Mouse (Mus musculus) embryonic facial prominence, embryonic 12.5 days (tissue): ENCODE results near the gene Prickle1. TPM values are rescaled to one million over a fixed set of nuclear protein-coding genes. Genes with fewer than 3 reads are reported as not detected.

ENCODE experiments used
- ATAC-seq: fragments of 200-750 bp; cut with Nextera tagmentation; 2 replicates; pipeline ENCODE4 v1.8.0; 2017; ENCODE audit not compliant: insufficient number of reproducible peaks, insufficient read depth, low FRiP score, low TSS enrichment
- H3K27ac ChIP-seq: fragments of 300-500 bp; sonication (generic); 2 replicates; pipeline ENCODE4 v1.5.1; 2016; ENCODE audit warnings: mild to moderate bottlenecking
- H3K27me3 ChIP-seq: fragments of 300-500 bp; sonication (generic); 2 replicates; pipeline ENCODE4 v1.6.1; 2016; ENCODE audit warnings: mild to moderate bottlenecking, moderate library complexity
- H3K36me3 ChIP-seq: fragments of 300-500 bp; sonication (generic); 2 replicates; pipeline ENCODE4 v1.6.1; 2016; ENCODE audit warnings: mild to moderate bottlenecking
- H3K4me1 ChIP-seq: fragments of 300-500 bp; sonication (generic); 2 replicates; pipeline ENCODE4 v1.6.1; 2016
- H3K4me2 ChIP-seq: fragments of 300-500 bp; sonication (generic); replicated peaks from 2 replicates; pipeline ENCODE4 v1.6.1; 2016; ENCODE audit warnings: mild to moderate bottlenecking, moderate library complexity
- H3K4me3 ChIP-seq: fragments of 300-500 bp; sonication (generic); 2 replicates; pipeline ENCODE4 v1.5.1; 2016; ENCODE audit warnings: mild to moderate bottlenecking
- H3K9ac ChIP-seq: fragments of 300-500 bp; sonication (generic); 2 replicates; pipeline ENCODE4 v1.6.1; 2016; ENCODE audit warnings: mild to moderate bottlenecking, moderate library complexity
- H3K9me3 ChIP-seq: fragments of 300-500 bp; sonication (generic); 2 replicates; pipeline ENCODE4 v1.6.1; 2016; ENCODE audit warnings: mild to moderate bottlenecking, moderate library complexity
- WGBS: fragments of 180-500 bp; shearing (Covaris S2); methylation state at CpG from one replicate; pipeline ENCODE4 v1.1.7; 2016; 5-methylcytosine and 5-hydroxymethylcytosine counted together
- polyA plus RNA-seq: library from polyadenylated mRNA; unstranded; fragments of >200 nt; fragmentation: Nextera tagmentation; extraction: Ambion mirVana; gene quantifications from 2 replicates; pipeline ENCODE4 v1.2.1, GENCODE M21; 2016

Gene Prickle1
- polyA plus RNA-seq, 1 experiment from 2014 or later, result 51.8 TPM

- Histone ChIP-seq H3K36me3 (0 out of 2 replicates have a peak, but pooled peaks cover 4% of the 10 kb centered on the region), H3K4me1 (peaks cover 11% of the 10 kb centered on the region), H3K4me3 (no peak overlapping the region), H3K4me2 (no peak overlapping the region), H3K9ac (no peak overlapping the region), H3K27me3 (no peaks in the 10 kb centered on the region), H3K9me3 (no peaks in the 10 kb centered on the region), H3K27ac (no peak overlapping the region)
- WGBS, result 84% methylated on average over 11 of the region's 11 CpGs
- ATAC-seq, result no peak
Measured at GRCm38 (mm10) chr15:93570881-93571495, 24.7 kb downstream of the Prickle1 start.

GRCm38 (mm10) chr15:93568911-93569310 is 26.8 kb downstream of the Prickle1 start:
- Histone ChIP-seq H3K36me3 (0 out of 2 replicates have a peak, but pooled peaks cover 4% of the 10 kb centered on the region), H3K4me3 (no peak overlapping the region), H3K27ac (no peak overlapping the region), H3K9me3 (no peaks in the 10 kb centered on the region), H3K4me2 (no peak overlapping the region), H3K9ac (no peak overlapping the region), H3K4me1 (peaks cover 15% of the 10 kb centered on the region), H3K27me3 (no peaks in the 10 kb centered on the region)
- WGBS, result 81% methylated on average over 3 of the region's 3 CpGs
- no peak for ATAC-seq

- 63% methylated on average over 14 of the region's 14 CpGs for WGBS
- Histone ChIP-seq H3K9ac (no peak overlapping the region), H3K27ac (no peak overlapping the region), H3K4me3 (no peak overlapping the region), H3K36me3 (0 out of 2 replicates have a peak, but pooled peaks cover 4% of the 10 kb centered on the region), H3K27me3 (no peaks in the 10 kb centered on the region), H3K4me2 (no peak overlapping the region), H3K9me3 (no peaks in the 10 kb centered on the region), H3K4me1 (peaks cover 22% of the 10 kb centered on the region)
- no peak for ATAC-seq
Measured at GRCm38 (mm10) chr15:93567546-93568307, 28.0 kb downstream of the Prickle1 start.

GRCm38 (mm10) chr15:93563491-93563890 is 32.2 kb downstream of the Prickle1 start:
- no peak overlapping the region for H3K4me3 ChIP-seq
- H3K9ac ChIP-seq, result no peak overlapping the region
- no peak overlapping the region for H3K27ac ChIP-seq
- H3K4me2 ChIP-seq, result no peak overlapping the region
- H3K27me3 ChIP-seq, result no peaks in the 10 kb centered on the region
- WGBS, result 49% methylated on average over 5 of the region's 5 CpGs
- 0 out of 2 replicates have a peak, but pooled peaks cover 4% of the 10 kb centered on the region for H3K36me3 ChIP-seq
- H3K9me3 ChIP-seq, result no peaks in the 10 kb centered on the region
- no peak for ATAC-seq
- H3K4me1 ChIP-seq, result peaks cover 22% of the 10 kb centered on the region

GRCm38 (mm10) chr15:93561540-93561939 is 34.2 kb downstream of the Prickle1 start:
- WGBS, result 81% methylated on average over 6 of the region's 6 CpGs

GRCm38 (mm10) chr15:93558421-93558820 is 37.3 kb downstream of the Prickle1 start:
- H3K9ac ChIP-seq, result no peak overlapping the region
- H3K27ac ChIP-seq, result no peak overlapping the region
- no peak overlapping the region for H3K4me2 ChIP-seq
- no peak overlapping the region for H3K4me3 ChIP-seq
- ATAC-seq, result no peak
- 0 out of 2 replicates have a peak, but pooled peaks cover 6% of the 10 kb centered on the region for H3K36me3 ChIP-seq
- H3K4me1 ChIP-seq, result peaks cover 8% of the 10 kb centered on the region; the same call in 1 of the 2 replicates
- 93% methylated on average over 12 of the region's 12 CpGs for WGBS
- H3K27me3 ChIP-seq, result no peaks in the 10 kb centered on the region
- no peaks in the 10 kb centered on the region for H3K9me3 ChIP-seq

More at GRCm38 (mm10) chr15:93561540-93561939, 34.2 kb downstream of the Prickle1 start:
- Histone ChIP-seq H3K4me2 (no peak overlapping the region), H3K36me3 (0 out of 2 replicates have a peak, but pooled peaks cover 6% of the 10 kb centered on the region), H3K9ac (no peak overlapping the region), H3K4me3 (no peak overlapping the region), H3K9me3 (no peaks in the 10 kb centered on the region), H3K27ac (no peak overlapping the region), H3K4me1 (peaks cover 10% of the 10 kb centered on the region; the same call in 1 of the 2 replicates), H3K27me3 (no peaks in the 10 kb centered on the region)
- no peak for ATAC-seq

DNA sequence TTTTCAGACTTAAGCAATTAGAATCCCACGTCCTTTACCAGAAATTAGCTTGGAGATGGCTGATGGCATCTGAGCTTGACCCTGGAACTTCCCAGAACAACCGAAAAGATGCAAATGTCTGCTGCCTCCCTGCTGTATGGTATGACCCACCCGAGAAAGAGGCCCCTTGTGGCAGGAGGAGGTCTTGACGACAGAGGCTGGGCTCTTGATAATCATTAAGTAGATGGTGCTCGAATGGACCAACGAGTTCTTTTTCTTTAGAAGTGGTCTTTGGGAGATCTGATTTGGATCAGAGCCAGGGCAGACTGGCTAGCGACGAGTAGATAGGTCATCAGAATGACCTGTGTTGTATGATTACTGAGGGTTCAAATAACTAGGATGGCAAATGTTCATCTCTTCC is 40.0 kb downstream of the Prickle1 start:
- 0 out of 2 replicates have a peak, but pooled peaks cover 6% of the 10 kb centered on the region for H3K36me3 ChIP-seq
- no peak for ATAC-seq
- no peaks in the 10 kb centered on the region for H3K9me3 ChIP-seq
- H3K4me1 ChIP-seq, result peaks cover 19% of the 10 kb centered on the region
- H3K4me2 ChIP-seq, result no peak overlapping the region
- H3K27ac ChIP-seq, result no peak overlapping the region
- 64% methylated on average over 8 of the region's 8 CpGs for WGBS
- H3K9ac ChIP-seq, result no peak overlapping the region
- no peaks in the 10 kb centered on the region for H3K27me3 ChIP-seq
- H3K4me3 ChIP-seq, result no peak overlapping the region

DNA sequence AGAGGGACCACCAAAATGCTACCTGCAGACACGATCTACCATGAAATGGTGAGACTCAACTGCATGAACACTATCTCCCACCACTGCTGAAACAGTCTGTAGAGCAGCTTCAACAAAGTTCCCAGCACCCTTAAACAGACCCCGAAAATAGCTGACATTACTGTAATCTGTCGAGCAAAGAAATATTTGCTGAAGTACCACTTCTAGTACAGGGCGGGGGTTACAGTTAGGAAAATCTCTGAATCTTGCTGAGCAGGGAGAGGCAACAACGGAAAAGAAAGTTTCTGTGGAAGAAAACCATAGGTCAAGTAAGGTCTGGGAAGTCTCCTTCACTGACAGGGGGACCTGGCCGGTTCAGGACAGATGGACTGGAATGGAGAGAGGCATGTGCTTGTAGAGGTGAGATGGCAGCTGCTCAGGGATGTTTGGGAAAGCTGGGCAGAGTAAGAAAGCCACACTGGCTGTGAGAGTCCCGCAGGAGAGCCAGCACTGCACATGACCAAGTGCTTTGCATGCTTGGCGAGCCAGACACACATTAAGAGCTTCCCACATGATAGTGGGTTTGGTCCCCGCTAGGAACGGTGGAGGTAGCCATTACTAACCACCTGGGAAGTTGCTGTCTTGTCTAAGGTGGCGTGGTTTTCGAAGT is 41.4 kb downstream of the Prickle1 start:
- 82% methylated on average over 12 of the region's 12 CpGs for WGBS
- ATAC-seq, result no peak
- Histone ChIP-seq H3K4me1 (peaks cover 19% of the 10 kb centered on the region), H3K4me3 (no peak overlapping the region), H3K36me3 (0 out of 2 replicates have a peak, but pooled peaks cover 6% of the 10 kb centered on the region), H3K27me3 (no peaks in the 10 kb centered on the region), H3K9ac (no peak overlapping the region), H3K9me3 (no peaks in the 10 kb centered on the region), H3K27ac (no peak overlapping the region), H3K4me2 (no peak overlapping the region)

DNA sequence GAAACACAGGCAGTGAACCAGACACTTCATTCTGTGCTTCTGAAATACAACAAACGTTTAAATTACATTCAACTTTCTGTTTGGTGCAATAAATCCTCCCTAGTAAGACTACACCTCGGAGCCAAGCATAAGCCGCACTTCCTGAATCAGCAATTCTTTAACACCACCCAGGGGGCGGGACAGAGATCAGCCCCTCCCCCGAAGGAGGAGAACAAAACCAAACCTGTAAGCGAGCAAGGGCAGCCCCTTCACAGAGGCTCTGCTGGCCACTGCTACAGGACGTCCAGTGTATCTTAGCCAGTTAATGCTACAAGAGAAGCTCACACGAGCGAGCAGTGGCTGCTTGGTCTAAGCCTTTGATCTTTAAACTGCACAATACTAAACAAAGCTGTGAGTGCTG is 43.5 kb downstream of the Prickle1 start:
- 4% methylated on average over 9 of the region's 9 CpGs for WGBS
- no peak overlapping the region for H3K4me3 ChIP-seq
- 0 out of 2 replicates have a peak, but pooled peaks have one; percentile 58 for ATAC-seq
- no peaks in the 10 kb centered on the region for H3K9me3 ChIP-seq
- H3K27me3 ChIP-seq, result no peaks in the 10 kb centered on the region
- no peak overlapping the region for H3K27ac ChIP-seq
- no peaks in the 10 kb centered on the region for H3K36me3 ChIP-seq
- no peak overlapping the region for H3K4me2 ChIP-seq
- H3K4me1 ChIP-seq, result peaks cover 24% of the 10 kb centered on the region
- no peak overlapping the region for H3K9ac ChIP-seq

- Histone ChIP-seq H3K9me3 (no peaks in the 10 kb centered on the region), H3K4me2 (no peak overlapping the region), H3K4me1 (peaks cover 25% of the 10 kb centered on the region), H3K27ac (no peak overlapping the region), H3K4me3 (no peak overlapping the region), H3K36me3 (no peaks in the 10 kb centered on the region), H3K27me3 (no peaks in the 10 kb centered on the region), H3K9ac (no peak overlapping the region)
- ATAC-seq, result no peak
- WGBS, result 45% methylated on average over 9 of the region's 9 CpGs
Measured at GRCm38 (mm10) chr15:93548297-93548696, 47.4 kb downstream of the Prickle1 start.

- H3K9ac ChIP-seq, result no peak overlapping the region
- no peak overlapping the region for H3K4me3 ChIP-seq
- 89% methylated on average over 3 of the region's 3 CpGs for WGBS
- H3K36me3 ChIP-seq, result no peaks in the 10 kb centered on the region
- H3K9me3 ChIP-seq, result no peaks in the 10 kb centered on the region
- H3K4me2 ChIP-seq, result no peak overlapping the region
- no peaks in the 10 kb centered on the region for H3K27me3 ChIP-seq
- ATAC-seq, result no peak
- H3K4me1 ChIP-seq, result peaks cover 13% of the 10 kb centered on the region
- no peak overlapping the region for H3K27ac ChIP-seq
Measured at GRCm38 (mm10) chr15:93539415-93539814, 56.3 kb downstream of the Prickle1 start.
